Mouse (Mus musculus) olfactory bulb, adult 2 months (tissue): ENCODE measurements around the gene Rnf220.

Experiments used
- CTCF ChIP-seq: fragments of 200-500 bp; IDR thresholded peaks from 2 replicates; pipeline ENCODE4 v1.5.1; 2012; ENCODE audit warnings: low read depth, mild to moderate bottlenecking, low read length, moderate library complexity; ENCODE audit not compliant: insufficient read depth
- POLR2A ChIP-seq: fragments of 200-500 bp; IDR thresholded peaks from 2 replicates; pipeline ENCODE4 v1.6.1; 2012; ENCODE audit warnings: mild to moderate bottlenecking, low read depth, low read length, moderate library complexity; ENCODE audit not compliant: insufficient read depth

DNA sequence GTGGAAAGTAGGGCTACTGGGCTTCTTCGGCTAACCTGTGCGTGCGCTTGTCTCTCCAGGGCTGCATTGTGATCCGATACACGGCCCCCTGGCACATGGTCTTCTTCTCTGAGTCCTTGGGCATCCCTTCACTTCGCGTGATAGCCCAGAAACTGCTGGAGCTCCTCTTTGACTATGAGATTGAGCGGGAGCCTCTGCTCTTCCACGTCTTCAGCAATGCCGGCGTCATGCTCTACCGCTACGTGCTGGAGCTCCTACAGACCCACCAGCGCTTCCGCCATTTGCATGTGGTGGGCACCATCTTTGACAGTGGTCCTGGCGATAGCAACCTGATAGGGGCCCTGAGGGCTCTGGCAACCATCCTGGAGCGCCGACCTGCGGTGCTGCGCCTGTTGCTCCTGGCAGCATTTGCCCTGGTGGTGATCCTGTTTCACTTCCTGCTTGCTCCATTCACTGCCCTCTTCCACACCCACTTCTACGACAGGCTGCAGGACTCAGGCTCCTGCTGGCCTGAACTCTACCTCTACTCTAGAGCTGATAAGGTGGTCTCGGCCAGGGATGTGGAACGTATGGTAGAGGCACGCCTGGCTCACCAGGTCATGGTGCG lies 228.9 kb downstream of the Rnf220 start:
- TF ChIP-seq CTCF (no peak), POLR2A (no peak)
